Mouse (Mus musculus): ENCODE data around the gene Arhgap15. TPM values are rescaled to one million over a fixed set of nuclear protein-coding genes. Genes with fewer than 3 reads are reported as not detected.

Gene Arhgap15
- total RNA-seq, 2 experiments from 2014 or later = 21.8 to 29.8 TPM

DNA sequence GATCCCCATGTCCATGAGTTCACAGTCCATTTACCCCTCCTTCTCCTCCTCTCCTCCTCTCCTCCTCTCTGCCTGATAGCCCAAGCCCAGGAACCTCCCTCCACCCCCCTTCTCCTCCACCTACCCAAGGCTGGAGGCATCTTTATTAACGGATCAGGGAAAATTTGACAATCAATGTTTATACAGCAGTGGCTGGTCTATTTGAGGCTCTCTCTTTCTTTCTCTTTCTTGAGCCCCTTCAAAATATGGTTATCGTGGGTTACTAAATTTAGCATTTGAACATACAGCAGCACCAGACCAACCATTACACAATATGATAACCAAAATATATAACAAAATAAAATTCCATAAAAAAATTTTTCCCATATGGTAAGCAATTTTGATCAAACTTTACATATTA is 335.8 kb downstream of the Arhgap15 start:
- ATAC-seq (replicated peaks; ENCODE audit: low FRiP score, low TSS enrichment, poor library complexity, severe bottlenecking) = no peak

DNA sequence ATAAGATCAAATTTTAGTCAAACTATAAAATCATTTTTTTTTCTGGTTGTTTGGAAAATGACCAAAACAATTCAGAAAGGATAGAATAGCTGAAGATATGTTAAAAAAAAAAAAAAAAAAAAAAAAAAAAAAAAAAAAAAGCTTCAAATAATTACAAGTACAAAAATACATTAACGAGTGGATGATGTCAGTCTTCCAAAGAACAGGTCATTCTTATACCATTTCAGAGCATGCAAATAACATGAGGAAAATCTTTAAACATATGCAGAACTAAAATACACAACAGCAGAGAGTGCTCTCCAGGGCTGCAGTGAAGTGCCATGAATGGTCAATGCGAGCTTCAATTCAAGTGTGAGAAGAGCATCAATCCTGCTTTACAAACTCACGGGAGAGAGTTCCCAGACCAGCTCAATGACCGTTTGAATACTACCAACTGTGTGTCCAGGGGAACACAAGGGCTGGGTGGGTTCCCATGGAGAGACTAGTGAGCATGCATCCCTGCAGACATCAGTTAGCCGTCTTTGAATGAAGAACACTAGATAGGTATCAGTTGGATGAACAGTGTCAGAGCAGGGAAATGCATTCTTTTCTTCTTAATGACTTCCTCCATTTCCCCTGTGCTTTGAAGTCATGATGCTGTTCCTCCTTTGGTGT is 337.9 kb downstream of the Arhgap15 start:
- ATAC-seq (replicated peaks; ENCODE audit: low FRiP score, low TSS enrichment, poor library complexity, severe bottlenecking) = no peak

DNA sequence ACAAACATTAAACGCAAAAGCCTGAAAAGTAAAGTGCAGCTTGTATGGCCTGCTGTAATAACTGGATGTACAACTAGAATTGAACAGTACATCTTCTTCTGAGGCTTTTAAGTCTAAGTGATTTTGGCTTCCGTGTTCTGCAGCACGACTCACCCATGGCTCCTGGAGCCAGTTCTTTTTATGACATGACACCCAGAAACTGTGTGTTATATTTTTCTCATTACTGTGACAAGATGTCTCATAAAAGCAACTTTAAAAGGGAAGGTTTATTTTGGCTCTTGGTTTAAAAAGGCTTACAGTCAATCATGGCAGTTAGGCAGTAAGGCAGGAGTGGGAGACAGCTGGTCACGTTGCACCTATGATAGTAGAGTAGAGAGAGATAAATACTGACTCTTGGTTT is 349.9 kb downstream of the Arhgap15 start:
- no peak for ATAC-seq (replicated peaks; ENCODE audit: low FRiP score, low TSS enrichment, poor library complexity, severe bottlenecking)

DNA sequence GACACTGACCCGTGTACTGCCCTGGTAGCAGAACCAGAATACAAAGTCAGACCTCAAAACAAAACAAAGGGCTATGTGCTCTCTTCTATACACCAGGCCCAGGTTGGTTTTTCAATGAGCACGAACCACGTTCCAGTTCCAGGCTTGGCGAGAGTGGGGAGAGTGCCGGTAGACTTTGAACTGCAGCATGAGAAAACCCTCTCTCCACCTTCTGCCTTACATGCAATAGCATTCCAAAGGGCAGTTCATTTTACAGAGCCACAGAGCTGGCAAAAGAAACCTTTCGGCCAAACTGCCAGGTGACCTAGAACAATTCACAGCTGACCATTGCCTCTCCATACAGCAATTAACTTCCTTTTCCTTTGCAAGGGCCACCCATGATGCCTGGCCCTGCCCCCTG is 353.7 kb downstream of the Arhgap15 start:
- ATAC-seq (replicated peaks; ENCODE audit: low FRiP score, low TSS enrichment, poor library complexity, severe bottlenecking) = no peak

DNA sequence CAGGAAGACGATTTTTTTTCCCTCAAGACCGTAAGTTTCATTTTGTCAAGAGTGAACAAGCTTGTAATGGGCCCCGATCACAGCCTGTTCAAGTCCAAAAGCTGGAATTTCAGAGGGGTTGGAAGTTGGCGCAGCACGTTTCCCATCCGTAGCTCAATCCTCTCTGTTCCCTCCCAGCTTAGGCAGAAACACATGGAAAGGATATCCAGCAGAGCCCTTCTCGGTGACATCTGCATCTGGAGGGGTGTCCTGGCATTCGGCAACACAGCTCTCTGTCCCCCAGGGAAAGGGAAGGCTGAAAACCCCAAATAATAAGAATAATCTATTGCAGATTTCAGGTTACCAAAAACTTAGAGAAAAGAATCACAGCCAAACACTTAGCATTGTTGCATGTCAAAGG is 354.7 kb downstream of the Arhgap15 start:
- ATAC-seq (replicated peaks; ENCODE audit: low FRiP score, low TSS enrichment, poor library complexity, severe bottlenecking) = no peak

DNA sequence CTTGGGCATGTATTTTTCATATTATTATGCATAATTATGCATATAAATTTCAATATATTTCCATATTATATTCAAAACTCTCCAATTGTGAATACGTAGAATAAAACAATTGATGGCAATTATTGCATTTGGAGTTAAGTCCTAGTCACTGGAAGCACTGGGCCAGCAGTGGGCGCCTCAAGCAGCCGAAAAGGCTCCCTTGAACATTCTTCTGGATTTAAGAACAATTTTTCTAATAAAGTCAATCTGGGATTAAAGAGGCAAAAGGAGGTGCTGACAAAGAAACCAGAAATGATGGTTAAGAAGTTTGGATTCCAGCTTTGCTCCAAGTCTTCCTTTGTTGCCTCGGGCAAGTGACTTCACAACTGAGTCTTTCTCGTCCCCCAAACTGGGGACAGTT is 355.1 kb downstream of the Arhgap15 start:
- no peak for ATAC-seq (replicated peaks; ENCODE audit: low FRiP score, low TSS enrichment, poor library complexity, severe bottlenecking)

DNA sequence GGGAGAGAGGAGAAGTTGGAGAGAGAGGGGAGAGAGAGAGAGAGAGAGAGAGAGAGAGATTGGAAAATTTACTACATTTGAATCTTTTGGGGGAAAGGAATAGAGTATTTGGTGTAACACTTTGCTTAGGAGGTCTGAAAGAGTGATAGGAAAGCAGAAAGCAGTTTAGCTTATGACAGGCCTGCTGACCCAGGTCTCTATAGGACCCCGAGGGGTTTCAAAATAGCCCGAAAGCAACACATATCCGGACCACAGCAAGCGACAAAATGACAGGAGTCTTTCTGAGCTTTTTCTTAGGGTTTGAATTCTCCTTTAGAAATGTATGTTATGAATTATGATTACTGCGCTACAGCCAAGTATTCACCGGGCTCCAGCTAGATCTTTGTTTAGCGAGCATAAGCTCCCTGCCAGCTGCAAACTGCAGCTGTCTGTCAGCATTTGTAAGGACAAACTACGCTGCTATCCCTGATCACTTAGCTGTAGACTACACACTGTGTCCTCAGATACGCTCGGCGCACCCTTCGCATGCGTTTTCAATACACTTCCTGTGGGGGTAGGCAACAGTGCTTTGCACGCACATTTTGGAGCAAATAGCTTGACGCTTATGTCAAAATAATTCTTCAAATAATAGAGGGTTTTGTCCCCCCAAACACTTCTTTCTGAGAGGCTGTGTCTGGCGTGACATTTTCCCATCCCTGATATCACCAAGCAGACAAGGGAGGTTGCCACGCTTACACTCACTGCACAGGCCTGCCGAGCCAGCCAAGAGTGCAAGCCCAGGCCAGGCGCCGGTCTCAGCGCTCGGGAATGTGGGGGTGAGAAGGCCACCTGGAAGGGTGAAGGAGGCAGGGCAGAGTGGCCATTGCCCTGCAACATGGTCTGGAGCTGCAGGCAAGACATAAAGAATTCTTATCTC is 355.9 kb downstream of the Arhgap15 start:
- no peak for ATAC-seq (replicated peaks; ENCODE audit: low FRiP score, low TSS enrichment, poor library complexity, severe bottlenecking)

DNA sequence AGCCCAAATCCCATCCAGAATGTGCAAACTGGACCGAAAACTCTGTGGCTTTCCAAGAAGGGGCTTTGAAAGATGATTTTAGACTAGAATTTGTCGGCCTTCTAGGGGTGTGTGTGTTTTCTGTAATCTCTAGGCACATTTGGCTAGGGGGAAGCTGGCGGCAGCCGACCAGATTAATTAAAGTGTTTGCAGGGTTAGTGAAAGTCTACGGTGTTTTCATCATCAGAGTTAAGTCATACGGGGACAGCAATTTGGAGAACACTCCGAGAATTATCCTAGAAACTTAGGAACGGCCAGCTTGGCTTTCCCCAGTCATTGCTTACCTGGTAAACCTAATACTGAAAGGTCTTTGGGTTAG is 356.6 kb downstream of the Arhgap15 start:
- no peak for ATAC-seq (replicated peaks; ENCODE audit: low FRiP score, low TSS enrichment, poor library complexity, severe bottlenecking)

DNA sequence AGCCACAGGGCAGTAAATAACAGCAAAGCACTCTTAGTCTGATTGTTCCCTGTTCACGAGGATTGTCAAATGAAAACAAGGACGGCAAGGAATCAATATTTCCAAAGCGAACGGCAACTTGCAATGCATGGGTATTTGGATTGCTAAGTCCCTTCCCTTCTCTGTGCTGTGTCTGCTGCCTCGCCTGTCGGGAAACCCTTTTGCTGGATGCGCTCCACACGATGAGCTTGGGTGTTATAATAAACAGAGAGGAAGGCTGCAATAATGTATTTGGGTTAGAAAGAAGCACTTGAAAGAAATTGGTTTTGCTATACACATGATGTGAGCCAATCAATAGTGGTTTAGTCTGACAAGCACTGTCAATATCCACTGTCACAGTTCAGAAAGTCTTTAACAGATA is 357.7 kb downstream of the Arhgap15 start:
- ATAC-seq (replicated peaks; ENCODE audit: low FRiP score, low TSS enrichment, poor library complexity, severe bottlenecking) = no peak

DNA sequence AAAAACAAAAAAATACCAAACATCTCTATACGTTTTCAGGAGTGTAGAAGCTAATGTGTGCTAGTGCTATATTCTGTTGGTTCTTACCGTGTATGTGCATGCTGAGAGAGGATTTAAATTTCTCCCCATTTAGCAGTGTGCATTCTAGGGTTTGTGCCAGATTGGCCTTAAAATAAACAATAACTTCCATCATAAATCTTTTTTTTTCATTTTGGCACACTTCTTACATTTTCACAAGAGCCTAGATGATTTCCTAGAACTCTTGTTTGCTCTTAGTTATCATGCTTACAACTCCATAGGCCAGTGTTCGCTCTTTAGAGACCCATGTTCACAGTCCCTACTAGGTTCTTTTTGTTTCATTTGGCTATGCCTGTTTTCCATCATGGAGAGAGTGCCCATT is 362.7 kb downstream of the Arhgap15 start:
- ATAC-seq (replicated peaks; ENCODE audit: low FRiP score, low TSS enrichment, poor library complexity, severe bottlenecking) = no peak

DNA sequence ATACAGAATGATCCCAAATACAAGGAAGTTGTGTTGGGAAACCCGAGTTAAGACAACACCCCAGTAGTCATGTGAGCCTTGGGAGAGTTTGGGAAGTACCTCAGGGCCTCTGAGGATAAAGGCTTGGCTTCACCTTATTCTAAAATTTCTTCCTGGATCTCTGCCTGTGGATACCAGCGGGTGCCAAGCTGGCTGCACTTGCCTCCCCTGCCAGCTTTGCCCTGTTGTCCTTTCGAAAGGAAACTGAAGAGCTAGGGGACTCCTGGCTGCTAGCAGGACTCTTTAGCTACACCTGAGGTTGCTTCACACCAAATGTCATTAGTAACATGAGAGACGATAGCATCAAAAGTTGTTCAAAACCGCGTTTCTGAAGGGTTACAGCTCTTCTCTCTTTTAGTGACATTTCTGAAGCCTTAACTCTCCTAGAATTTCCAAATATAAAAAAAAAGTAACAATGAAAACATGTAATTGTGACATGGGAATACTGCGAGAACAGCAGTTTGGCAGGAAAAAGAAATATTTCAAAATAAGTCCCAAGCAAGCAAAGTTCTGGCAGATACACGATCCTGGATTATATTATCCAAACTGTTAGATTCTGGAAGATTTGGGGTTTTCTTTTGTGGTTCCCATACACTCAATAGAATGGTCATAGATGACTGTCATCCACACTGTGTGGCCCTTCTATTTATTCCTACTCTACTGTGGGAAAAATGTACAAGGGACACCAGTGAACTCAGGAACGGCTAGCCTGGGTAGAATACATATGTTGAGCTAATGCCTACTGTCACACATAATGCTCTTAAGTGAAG is 364.6 kb downstream of the Arhgap15 start:
- ATAC-seq (replicated peaks; ENCODE audit: low FRiP score, low TSS enrichment, poor library complexity, severe bottlenecking) = no peak

DNA sequence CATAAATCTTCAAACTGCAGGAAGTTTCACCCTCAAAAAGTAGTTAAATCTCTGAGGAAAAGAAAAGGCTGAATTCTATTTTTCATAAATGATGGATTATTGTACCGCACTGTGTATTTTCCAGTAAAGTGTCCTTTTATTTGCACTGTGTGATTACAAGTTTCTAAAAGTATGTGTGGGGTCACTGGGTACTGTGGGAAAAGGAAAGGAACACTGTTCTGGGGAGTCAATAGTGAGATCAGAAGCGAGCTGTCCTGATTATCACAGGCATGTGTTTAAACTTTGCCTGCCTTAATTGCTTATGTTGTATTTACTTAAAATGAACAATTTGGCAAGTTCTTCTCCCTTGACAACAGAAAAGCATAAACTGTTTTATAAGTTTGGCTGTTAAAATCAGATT is 365.7 kb downstream of the Arhgap15 start:
- ATAC-seq (replicated peaks; ENCODE audit: low FRiP score, low TSS enrichment, poor library complexity, severe bottlenecking) = no peak

DNA sequence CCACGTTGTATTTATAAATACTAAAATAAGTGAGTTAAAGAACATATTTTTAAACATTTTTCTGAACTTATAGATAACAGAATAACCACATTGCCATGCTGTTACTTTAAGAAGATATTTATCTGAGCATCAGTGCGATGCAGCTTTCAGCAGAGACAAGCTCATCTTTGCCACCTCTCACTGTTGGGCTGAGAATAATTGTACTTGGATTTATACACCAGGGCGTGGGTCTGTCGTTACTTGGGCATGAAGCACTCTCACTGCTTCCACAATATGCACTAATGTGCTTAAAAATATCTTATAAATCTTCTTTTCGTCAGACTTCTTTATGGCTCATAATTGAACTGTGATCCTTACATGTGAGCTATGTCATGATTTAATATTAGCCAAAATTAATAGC is 372.5 kb downstream of the Arhgap15 start:
- no peak for ATAC-seq (replicated peaks; ENCODE audit: low FRiP score, low TSS enrichment, poor library complexity, severe bottlenecking)

DNA sequence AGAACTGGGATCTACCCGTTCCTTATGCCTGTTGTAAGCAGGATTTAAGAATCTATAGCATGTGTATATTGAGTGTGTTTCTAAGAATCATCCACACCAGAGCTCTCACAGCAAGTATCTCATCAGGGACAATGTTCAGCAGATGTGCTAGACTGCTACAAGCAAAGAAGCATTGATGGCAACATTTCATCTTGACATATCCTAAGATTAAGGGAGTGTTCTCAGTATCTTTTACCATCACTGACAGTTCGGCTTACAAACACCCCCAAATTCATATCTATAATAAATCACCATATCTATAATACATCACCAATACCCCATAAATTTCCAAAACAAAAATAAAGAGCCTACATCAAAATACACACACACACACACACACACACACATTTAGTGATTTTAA is 374.6 kb downstream of the Arhgap15 start:
- ATAC-seq (replicated peaks; ENCODE audit: low FRiP score, low TSS enrichment, poor library complexity, severe bottlenecking) = no peak

DNA sequence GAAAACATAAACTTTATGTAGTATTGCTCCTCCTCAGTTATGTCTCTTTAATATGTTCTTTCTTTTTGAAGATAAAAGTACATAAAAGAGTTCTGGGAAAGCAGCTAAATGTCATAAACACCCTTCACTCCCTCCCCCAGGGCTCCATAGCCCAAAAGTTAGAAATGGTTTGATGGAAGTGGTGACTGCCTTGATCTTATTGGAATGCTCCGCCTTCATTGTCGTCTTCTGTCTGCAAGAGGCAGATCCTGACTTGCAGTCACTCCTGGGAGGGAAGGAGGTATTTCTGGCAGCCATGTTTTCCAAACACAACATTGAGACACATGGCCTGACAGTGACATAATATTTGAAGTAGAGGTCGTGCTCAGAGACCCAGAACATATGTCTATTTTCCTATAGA is 375.5 kb downstream of the Arhgap15 start:
- no peak for ATAC-seq (replicated peaks; ENCODE audit: low FRiP score, low TSS enrichment, poor library complexity, severe bottlenecking)

DNA sequence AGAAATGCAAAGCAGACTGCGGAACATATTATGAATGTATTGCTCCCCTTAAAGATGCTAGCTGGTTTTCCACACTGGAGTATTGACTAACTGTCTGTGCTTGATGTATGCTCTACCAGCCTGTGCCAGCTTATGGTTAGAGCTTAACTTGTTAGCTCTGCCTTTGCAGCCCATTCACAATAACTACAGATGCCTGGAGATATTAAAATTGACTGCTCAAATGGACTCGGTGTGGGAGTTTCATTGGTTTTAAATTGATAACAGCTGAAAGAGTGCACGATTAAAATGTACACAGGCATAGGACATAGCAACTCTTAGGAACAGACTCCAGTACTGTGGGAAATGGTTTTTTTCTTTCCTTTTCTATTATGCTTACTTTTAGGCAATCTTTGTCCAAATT is 376.1 kb downstream of the Arhgap15 start:
- no peak for ATAC-seq (replicated peaks; ENCODE audit: low FRiP score, low TSS enrichment, poor library complexity, severe bottlenecking)

DNA sequence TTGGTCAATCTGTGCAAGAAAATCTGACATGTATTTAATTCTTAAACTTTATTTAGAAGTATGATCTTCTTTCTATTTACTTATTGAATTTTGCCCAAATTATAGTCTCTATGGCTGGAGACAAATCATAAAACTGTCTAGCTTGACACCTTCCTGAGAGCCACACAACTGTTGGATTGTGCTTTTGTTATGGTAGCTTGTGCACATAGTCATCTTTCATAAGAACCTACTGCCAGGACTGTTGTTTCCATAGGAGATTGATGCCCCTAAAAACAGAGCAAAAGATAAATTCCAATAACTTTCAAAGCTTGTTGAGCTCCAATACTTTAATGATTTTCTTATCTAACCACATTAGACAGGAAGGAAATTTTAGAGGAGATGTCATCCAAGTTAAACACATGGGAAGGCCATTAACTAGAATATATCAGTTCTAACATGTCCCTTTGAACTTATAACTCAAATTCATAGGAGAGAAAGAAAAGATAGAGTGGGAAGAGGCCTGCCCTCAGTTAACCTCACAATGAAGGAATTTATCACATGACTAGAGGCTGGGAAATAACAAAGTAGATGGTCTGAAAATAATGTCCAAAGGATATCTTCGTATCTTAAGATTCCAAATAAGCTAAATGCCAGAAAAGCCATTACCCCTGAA is 377.5 kb downstream of the Arhgap15 start:
- no peak for ATAC-seq (replicated peaks; ENCODE audit: low FRiP score, low TSS enrichment, poor library complexity, severe bottlenecking)

DNA sequence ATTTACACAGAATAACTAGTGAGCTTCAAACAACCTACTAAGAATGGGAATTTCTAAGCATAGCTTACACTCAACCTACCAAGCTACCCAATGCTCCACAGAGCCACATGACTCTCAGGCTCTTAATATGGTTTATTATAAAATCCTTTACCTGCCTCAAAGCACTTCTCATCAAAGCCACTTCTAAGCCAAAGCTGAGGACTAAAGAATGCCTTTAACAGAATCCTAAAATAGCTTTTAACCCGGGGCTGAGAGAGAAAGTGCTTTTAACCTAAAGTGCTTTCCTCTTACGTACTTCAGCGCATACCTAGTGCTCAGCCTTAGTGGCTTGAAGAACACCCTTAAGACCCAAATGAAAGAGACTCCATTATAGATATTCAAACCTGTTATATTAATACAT is 380.9 kb downstream of the Arhgap15 start:
- no peak for ATAC-seq (replicated peaks; ENCODE audit: low FRiP score, low TSS enrichment, poor library complexity, severe bottlenecking)

DNA sequence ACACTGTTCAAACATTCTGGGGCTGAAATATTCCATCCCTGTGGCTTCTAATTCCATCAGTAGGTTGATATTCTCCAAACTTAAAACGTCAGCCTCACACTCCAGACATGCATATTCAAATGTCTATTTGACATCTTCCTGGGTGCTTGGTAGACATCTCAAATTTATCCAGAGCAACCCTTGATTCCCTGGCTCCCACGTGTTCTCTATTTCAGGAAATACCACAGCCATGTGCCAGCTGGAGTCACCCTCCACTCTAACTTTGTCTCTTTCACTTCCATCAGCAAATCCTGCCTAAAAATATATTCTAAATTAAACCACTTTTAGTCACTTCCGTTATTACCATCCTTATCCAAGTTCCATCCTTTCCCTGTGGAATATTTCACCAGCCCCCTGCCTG is 382.6 kb downstream of the Arhgap15 start:
- no peak for ATAC-seq (replicated peaks; ENCODE audit: low FRiP score, low TSS enrichment, poor library complexity, severe bottlenecking)

DNA sequence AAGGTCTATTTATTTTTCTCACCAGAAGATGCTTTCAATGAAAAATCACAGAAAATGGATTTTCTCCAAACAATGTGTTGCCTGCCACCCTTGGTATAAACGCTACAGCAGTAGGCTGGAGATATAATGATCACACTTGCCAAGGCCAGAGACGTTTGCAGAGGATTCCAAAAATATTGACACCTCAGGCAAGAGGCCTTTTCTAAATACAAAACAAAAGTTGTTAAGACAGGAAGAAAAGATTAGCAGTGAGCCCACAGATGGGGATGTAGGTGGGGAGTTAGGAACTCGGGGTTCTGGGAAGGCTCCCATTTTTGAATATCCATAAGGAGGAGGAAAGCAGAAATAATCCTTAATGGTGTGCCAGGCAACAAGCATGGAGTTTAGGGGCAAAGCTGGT is 386.2 kb downstream of the Arhgap15 start:
- ATAC-seq (replicated peaks; ENCODE audit: low FRiP score, low TSS enrichment, poor library complexity, severe bottlenecking) = no peak
